Mouse (Mus musculus) lung, embryonic 15.5 days (tissue): ENCODE results near the gene Stn1. TPM values are rescaled to one million over a fixed set of nuclear protein-coding genes. Genes with fewer than 3 reads are reported as not detected.

Source experiments
- ATAC-seq: fragments of 200-750 bp; cut with Nextera tagmentation; 2 replicates; pipeline ENCODE4 v1.8.0; 2017; ENCODE audit warnings: moderate number of reproducible peaks, borderline replicate concordance; ENCODE audit not compliant: low FRiP score, low TSS enrichment; ENCODE audit errors: extremely low read depth
- H3K27ac ChIP-seq: fragments of 300-500 bp; sonication (generic); 2 replicates; pipeline ENCODE4 v1.5.1; 2015; ENCODE audit warnings: moderate library complexity, mild to moderate bottlenecking, inconsistent platforms
- H3K27me3 ChIP-seq: fragments of 300-500 bp; sonication (generic); 2 replicates; pipeline ENCODE4 v1.6.1; 2015; ENCODE audit warnings: inconsistent platforms
- H3K36me3 ChIP-seq: fragments of 300-500 bp; sonication (generic); 2 replicates; pipeline ENCODE4 v1.6.1; 2015; ENCODE audit warnings: inconsistent platforms
- H3K4me1 ChIP-seq: fragments of 300-500 bp; sonication (generic); 2 replicates; pipeline ENCODE4 v1.6.1; 2015; ENCODE audit warnings: inconsistent platforms
- H3K4me2 ChIP-seq: fragments of 300-500 bp; sonication (generic); 2 replicates; pipeline ENCODE4 v1.6.1; 2015; ENCODE audit warnings: inconsistent platforms, mild to moderate bottlenecking, moderate library complexity
- H3K4me3 ChIP-seq: fragments of 300-500 bp; sonication (generic); 2 replicates; pipeline ENCODE4 v1.5.1; 2015; ENCODE audit warnings: mild to moderate bottlenecking, inconsistent platforms
- H3K9ac ChIP-seq: fragments of 300-500 bp; sonication (generic); 2 replicates; pipeline ENCODE4 v1.6.1; 2015; ENCODE audit warnings: inconsistent platforms
- H3K9me3 ChIP-seq: fragments of 300-500 bp; sonication (generic); 2 replicates; pipeline ENCODE4 v1.6.1; 2016; ENCODE audit warnings: inconsistent platforms
- WGBS: fragments of 180-500 bp; shearing (Covaris S2); methylation state at CpG from one replicate; pipeline ENCODE4 v1.1.7; 2015; 5-methylcytosine and 5-hydroxymethylcytosine counted together
- polyA plus RNA-seq: library from polyadenylated mRNA; unstranded; fragments of >200 nt; fragmentation: Nextera tagmentation; extraction: Ambion mirVana; gene quantifications from 2 replicates; pipeline ENCODE4 v1.2.1, GENCODE M21; 2015

Stn1 gene
- polyA plus RNA-seq, 1 experiment from 2014 or later = 55.9 TPM

- no peaks in the 10 kb centered on the region for H3K27me3 ChIP-seq
- H3K4me2 ChIP-seq = no peak overlapping the region
- H3K4me3 ChIP-seq = no peak overlapping the region
- peaks cover 71% of the 10 kb centered on the region for H3K4me1 ChIP-seq
- no peaks in the 10 kb centered on the region for H3K9me3 ChIP-seq
- ATAC-seq = no peak
- H3K36me3 ChIP-seq = no peaks in the 10 kb centered on the region
- H3K9ac ChIP-seq = no peak overlapping the region
- peak overlapping the region; percentile 18; the same call in 1 of the 2 replicates for H3K27ac ChIP-seq
- 73% methylated on average over 15 of the region's 15 CpGs for WGBS
Measured at GRCm38 (mm10) chr19:47455001-47455755, 82.1 kb downstream of the Stn1 start.

GRCm38 (mm10) chr19:47454167-47455000 lies 82.9 kb downstream of the Stn1 start:
- H3K36me3 ChIP-seq = no peaks in the 10 kb centered on the region
- H3K4me3 ChIP-seq = no peak overlapping the region
- peak overlapping the region; percentile 18 for H3K27ac ChIP-seq
- WGBS = 70% methylated on average over 11 of the region's 11 CpGs
- H3K4me2 ChIP-seq = no peak overlapping the region
- no peak overlapping the region for H3K9ac ChIP-seq
- peaks cover 71% of the 10 kb centered on the region for H3K4me1 ChIP-seq
- no peaks in the 10 kb centered on the region for H3K9me3 ChIP-seq
- ATAC-seq = no peak
- H3K27me3 ChIP-seq = no peaks in the 10 kb centered on the region

- 82% methylated on average over 7 of the region's 7 CpGs for WGBS
- no peaks in the 10 kb centered on the region for H3K27me3 ChIP-seq
- H3K4me1 ChIP-seq = peaks cover 72% of the 10 kb centered on the region
- no peak for ATAC-seq
- no peak overlapping the region for H3K4me3 ChIP-seq
- H3K9ac ChIP-seq = no peak overlapping the region
- H3K27ac ChIP-seq = peak overlapping the region; percentile 18; the same call in 1 of the 2 replicates
- H3K4me2 ChIP-seq = no peak overlapping the region
- H3K9me3 ChIP-seq = no peaks in the 10 kb centered on the region
- no peaks in the 10 kb centered on the region for H3K36me3 ChIP-seq
Measured at GRCm38 (mm10) chr19:47453352-47453751, 84.0 kb downstream of the Stn1 start.

- no peaks in the 10 kb centered on the region for H3K9me3 ChIP-seq
- H3K4me3 ChIP-seq = no peak overlapping the region
- H3K27ac ChIP-seq = peak overlapping the region; percentile 56; the same call in 1 of the 2 replicates
- 60% methylated on average over 10 of the region's 10 CpGs for WGBS
- no peak overlapping the region for H3K9ac ChIP-seq
- ATAC-seq = no peak
- H3K4me2 ChIP-seq = no peak overlapping the region
- peaks cover 72% of the 10 kb centered on the region for H3K4me1 ChIP-seq
- no peaks in the 10 kb centered on the region for H3K27me3 ChIP-seq
- H3K36me3 ChIP-seq = no peaks in the 10 kb centered on the region
Measured at GRCm38 (mm10) chr19:47452682-47453081, 84.6 kb downstream of the Stn1 start.

- ATAC-seq = no peak
- 45% methylated on average over 7 of the region's 7 CpGs for WGBS
- Histone ChIP-seq H3K27me3 (no peaks in the 10 kb centered on the region), H3K4me3 (no peak overlapping the region), H3K4me2 (no peak overlapping the region), H3K36me3 (no peaks in the 10 kb centered on the region), H3K9me3 (no peaks in the 10 kb centered on the region), H3K4me1 (peaks cover 72% of the 10 kb centered on the region), H3K27ac (no peak overlapping the region), H3K9ac (no peak overlapping the region)
Measured at GRCm38 (mm10) chr19:47452211-47452610, 85.1 kb downstream of the Stn1 start.

GRCm38 (mm10) chr19:47451476-47452113 lies 85.7 kb downstream of the Stn1 start:
- no peak overlapping the region for H3K4me3 ChIP-seq
- no peak overlapping the region for H3K9ac ChIP-seq
- H3K4me1 ChIP-seq = peaks cover 78% of the 10 kb centered on the region
- no peak for ATAC-seq
- H3K9me3 ChIP-seq = no peaks in the 10 kb centered on the region
- H3K27ac ChIP-seq = peak overlapping the region; percentile 47
- H3K36me3 ChIP-seq = no peaks in the 10 kb centered on the region
- WGBS = 56% methylated on average over 10 of the region's 10 CpGs
- H3K27me3 ChIP-seq = no peaks in the 10 kb centered on the region
- no peak overlapping the region for H3K4me2 ChIP-seq

Other genes with a start within 250 kb of the Stn1 start
- 6.8 and 7.1 TPM in 2 replicates for gene Sh3pxd2a, start 73.1 kb downstream of the Stn1 start, polyA plus RNA-seq
- gene Slk, start 42.2 kb upstream of the Stn1 start, polyA plus RNA-seq = 13.6 and 15.1 TPM in 2 replicates
- gene Col17a1, start 154.6 kb upstream of the Stn1 start, polyA plus RNA-seq = 2.2 and 2.4 TPM in 2 replicates
- gene Sfr1, start 194.2 kb upstream of the Stn1 start, polyA plus RNA-seq = 230 and 232 TPM in 2 replicates